Mouse (Mus musculus): ENCODE measurements around the gene Epn3. TPM values are rescaled to one million over a fixed set of nuclear protein-coding genes. Genes with fewer than 3 reads are reported as not detected.

Gene Epn3
- polyA plus RNA-seq, 1 experiment from 2014 or later = 1.1 TPM

- Histone ChIP-seq H3K27me3 (replicated peaks) (no peaks in the 10 kb centered on the region), H3K4me3 (replicated peaks) (no peak overlapping the region), H3K27ac (replicated peaks) (no peak overlapping the region), H3K9ac (replicated peaks) (no peak overlapping the region), H3K4me2 (no peak overlapping the region), H3K4me1 (no peaks in the 10 kb centered on the region; the same call in 1 of the 2 replicates), H3K36me3 (no peaks in the 10 kb centered on the region), H3K9me3 (replicated peaks) (no peaks in the 10 kb centered on the region)
- ATAC-seq (ENCODE audit: low FRiP score) = no peak
- WGBS = 83% methylated on average over 8 of the region's 8 CpGs
Observed at GRCm38 (mm10) chr11:94533171-94533570, 33.4 kb upstream of the Epn3 start.

- Histone ChIP-seq H3K4me3 (replicated peaks) (no peak overlapping the region), H3K36me3 (no peaks in the 10 kb centered on the region), H3K9ac (replicated peaks) (no peak overlapping the region), H3K9me3 (replicated peaks) (no peaks in the 10 kb centered on the region), H3K27ac (replicated peaks) (no peak overlapping the region), H3K27me3 (replicated peaks) (no peaks in the 10 kb centered on the region), H3K4me1 (0 out of 2 replicates have a peak, but pooled peaks cover 8% of the 10 kb centered on the region), H3K4me2 (no peak overlapping the region)
- no peak for ATAC-seq (ENCODE audit: low FRiP score)
- 38% methylated on average over 3 of the region's 3 CpGs for WGBS
Observed at GRCm38 (mm10) chr11:94528879-94529278, 29.1 kb upstream of the Epn3 start.

- Histone ChIP-seq H3K27ac (replicated peaks) (no peak overlapping the region), H3K4me3 (replicated peaks) (no peak overlapping the region), H3K9ac (replicated peaks) (no peak overlapping the region), H3K9me3 (replicated peaks) (no peaks in the 10 kb centered on the region), H3K36me3 (no peaks in the 10 kb centered on the region), H3K4me2 (no peak overlapping the region), H3K27me3 (replicated peaks) (no peaks in the 10 kb centered on the region), H3K4me1 (peaks cover 14% of the 10 kb centered on the region; the same call in 1 of the 2 replicates)
- WGBS = 50% methylated on average over 9 of the region's 9 CpGs
- ATAC-seq (ENCODE audit: low FRiP score) = no peak
Observed at GRCm38 (mm10) chr11:94526171-94526879, 26.6 kb upstream of the Epn3 start.

GRCm38 (mm10) chr11:94521219-94521843 lies 21.6 kb upstream of the Epn3 start, which contains the start of gene Mycbpap:
TSS of gene Mycbpap (minus strand) at chr11:94521742.
- H3K27ac ChIP-seq (replicated peaks) = 0 out of 2 replicates have a peak within 1 kb of the TSS, but pooled peaks have one; percentile 33
- no peaks in the 10 kb centered on the region for H3K36me3 ChIP-seq
- peak; percentile 68 for ATAC-seq (ENCODE audit: low FRiP score)
- WGBS = 1% methylated on average over 42 of the region's 42 CpGs
- peak within 1 kb of the TSS; percentile 57 for H3K9ac ChIP-seq (replicated peaks)
- H3K4me2 ChIP-seq = peak within 1 kb of the TSS; percentile 91
- peak within 1 kb of the TSS; percentile 52 for H3K4me3 ChIP-seq (replicated peaks)
- peaks cover 20% of the 10 kb centered on the region for H3K4me1 ChIP-seq
- H3K9me3 ChIP-seq (replicated peaks) = no peaks in the 10 kb centered on the region
- no peaks in the 10 kb centered on the region for H3K27me3 ChIP-seq (replicated peaks)

- H3K27ac ChIP-seq (replicated peaks) = no peak overlapping the region
- H3K4me1 ChIP-seq = no peaks in the 10 kb centered on the region
- H3K4me3 ChIP-seq (replicated peaks) = no peak overlapping the region
- no peaks in the 10 kb centered on the region for H3K27me3 ChIP-seq (replicated peaks)
- no peaks in the 10 kb centered on the region for H3K36me3 ChIP-seq
- H3K9ac ChIP-seq (replicated peaks) = no peak overlapping the region
- no peak overlapping the region for H3K4me2 ChIP-seq
- WGBS = 69% methylated on average over 9 of the region's 9 CpGs
- H3K9me3 ChIP-seq (replicated peaks) = 0 out of 2 replicates have a peak, but pooled peaks cover 5% of the 10 kb centered on the region
- no peak for ATAC-seq (ENCODE audit: low FRiP score)
Observed at GRCm38 (mm10) chr11:94513452-94513851, 13.7 kb upstream of the Epn3 start.

DNA sequence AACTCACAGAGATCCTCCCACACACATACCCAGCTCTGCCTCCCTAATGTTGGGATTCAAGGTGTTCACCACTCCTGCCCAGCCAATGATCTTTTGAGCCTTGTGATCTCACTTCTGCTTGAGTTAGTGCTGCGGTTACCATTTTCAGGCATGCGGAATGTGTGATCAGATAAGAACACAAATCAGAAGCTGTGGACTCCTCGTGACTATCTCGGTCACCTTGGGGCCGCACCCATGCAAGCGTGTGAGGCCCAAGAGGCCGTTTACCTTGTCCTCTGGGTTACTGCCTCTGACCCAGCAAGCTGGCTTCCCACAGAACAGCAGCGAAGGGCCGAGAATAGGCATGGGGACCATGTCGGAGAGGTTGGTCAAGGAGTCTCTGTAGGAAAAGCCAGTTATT lies 9.2 kb upstream of the Epn3 start:
- H3K36me3 ChIP-seq = no peaks in the 10 kb centered on the region
- WGBS = 91% methylated on average over 10 of the region's 10 CpGs
- H3K27me3 ChIP-seq (replicated peaks) = no peaks in the 10 kb centered on the region
- no peak for ATAC-seq (ENCODE audit: low FRiP score)
- no peak overlapping the region for H3K4me2 ChIP-seq
- H3K9me3 ChIP-seq (replicated peaks) = 0 out of 2 replicates have a peak, but pooled peaks cover 5% of the 10 kb centered on the region
- no peak overlapping the region for H3K27ac ChIP-seq (replicated peaks)
- no peak overlapping the region for H3K4me3 ChIP-seq (replicated peaks)
- H3K4me1 ChIP-seq = no peaks in the 10 kb centered on the region
- no peak overlapping the region for H3K9ac ChIP-seq (replicated peaks)

GRCm38 (mm10) chr11:94501482-94501881 lies 1.7 kb upstream of the Epn3 start:
- no peak overlapping the region for H3K4me2 ChIP-seq
- WGBS = 93% methylated on average over 8 of the region's 8 CpGs
- no peak for ATAC-seq (ENCODE audit: low FRiP score)
- no peaks in the 10 kb centered on the region for H3K36me3 ChIP-seq
- H3K9ac ChIP-seq (replicated peaks) = no peak overlapping the region
- no peaks in the 10 kb centered on the region for H3K9me3 ChIP-seq (replicated peaks)
- no peak overlapping the region for H3K27ac ChIP-seq (replicated peaks)
- peaks cover 16% of the 10 kb centered on the region; the same call in 1 of the 2 replicates for H3K27me3 ChIP-seq (replicated peaks)
- no peak overlapping the region for H3K4me3 ChIP-seq (replicated peaks)
- H3K4me1 ChIP-seq = peaks cover 27% of the 10 kb centered on the region

- ATAC-seq (ENCODE audit: low FRiP score) = no peak
- peaks cover 27% of the 10 kb centered on the region for H3K4me1 ChIP-seq
- H3K36me3 ChIP-seq = no peaks in the 10 kb centered on the region
- H3K27me3 ChIP-seq (replicated peaks) = peaks cover 16% of the 10 kb centered on the region; the same call in 1 of the 2 replicates
- 28% methylated on average over 8 of the region's 8 CpGs for WGBS
- H3K9me3 ChIP-seq (replicated peaks) = no peaks in the 10 kb centered on the region
- H3K27ac ChIP-seq (replicated peaks) = no peak overlapping the region
- H3K9ac ChIP-seq (replicated peaks) = no peak overlapping the region
- peak overlapping the region; percentile 63; the same call in 1 of the 2 replicates for H3K4me2 ChIP-seq
- H3K4me3 ChIP-seq (replicated peaks) = no peak overlapping the region
Observed at GRCm38 (mm10) chr11:94500362-94500761, 588 bp upstream of the Epn3 start.

DNA sequence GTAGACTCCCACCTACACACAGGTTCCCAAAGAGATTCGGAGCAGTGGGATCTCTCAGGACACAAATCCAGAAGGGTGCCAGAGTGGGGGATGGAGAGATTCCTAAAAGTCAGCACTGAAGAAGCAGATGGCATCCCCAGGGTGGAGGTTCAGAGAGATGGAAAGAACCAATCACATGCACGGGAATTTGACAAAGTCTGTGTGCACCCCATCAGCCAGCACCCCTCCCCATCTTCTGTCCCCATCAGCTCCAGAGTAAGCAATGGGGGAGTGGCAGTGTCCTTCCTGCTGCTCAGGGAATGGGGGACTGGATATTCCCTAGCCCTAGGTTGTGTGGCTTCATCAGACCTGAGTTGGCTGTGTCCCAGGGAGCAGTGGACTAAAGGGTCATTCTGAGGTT lies 739 bp downstream of the Epn3 start:
- Histone ChIP-seq H3K27me3 (replicated peaks) (peaks cover 16% of the 10 kb centered on the region; the same call in 1 of the 2 replicates), H3K36me3 (no peaks in the 10 kb centered on the region), H3K4me1 (peaks cover 27% of the 10 kb centered on the region), H3K4me2 (peak overlapping the region; percentile 63), H3K9me3 (replicated peaks) (no peaks in the 10 kb centered on the region), H3K27ac (replicated peaks) (no peak overlapping the region), H3K4me3 (replicated peaks) (peak overlapping the region; percentile 30; the same call in 1 of the 2 replicates), H3K9ac (replicated peaks) (no peak overlapping the region)
- peak; percentile 56; the same call in 1 of the 2 replicates for ATAC-seq (ENCODE audit: low FRiP score)
- 16% methylated on average over 2 of the region's 2 CpGs for WGBS

DNA sequence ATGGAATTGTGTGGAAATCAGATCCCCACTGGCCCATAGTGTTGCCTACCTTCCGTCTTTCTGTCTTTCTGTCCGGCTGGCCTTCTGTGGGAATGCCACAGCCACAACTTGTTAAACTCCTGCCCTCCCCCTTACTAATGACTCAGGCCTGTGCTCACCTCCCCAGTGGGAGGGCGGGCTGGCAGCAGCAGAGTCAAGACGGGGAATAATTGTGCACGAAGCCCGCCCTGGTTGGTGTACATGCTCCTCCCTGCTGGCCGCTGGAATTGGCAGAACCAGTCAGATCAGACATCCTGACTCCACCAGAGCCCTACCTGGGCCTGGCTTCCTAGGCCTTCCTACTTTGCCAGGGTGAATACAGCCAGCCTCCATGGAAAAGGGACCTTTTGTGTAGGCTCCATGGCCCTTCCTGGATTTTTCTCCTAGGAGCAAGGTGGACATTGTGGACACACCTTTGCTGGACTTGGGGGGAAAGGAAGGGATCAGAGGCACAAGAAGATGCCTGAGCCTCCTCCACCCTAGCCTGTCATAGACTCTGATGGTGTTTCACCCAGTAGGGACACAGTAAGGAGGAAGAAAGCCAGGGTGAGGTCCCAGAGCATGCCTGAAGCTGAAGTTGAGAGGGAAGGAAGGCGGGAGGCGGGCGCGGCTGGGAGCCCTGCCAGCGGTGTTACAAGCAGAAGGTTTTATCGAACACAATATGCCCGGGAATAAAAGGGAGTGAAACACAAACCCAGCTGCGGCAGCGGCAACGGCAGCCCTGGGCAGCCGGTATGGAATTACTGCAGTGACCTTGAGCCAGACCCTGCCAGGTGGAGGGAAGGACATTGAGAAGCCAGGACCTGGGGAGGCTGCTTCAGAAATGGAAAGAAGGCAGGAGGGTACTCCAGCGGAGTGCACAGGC lies 1.4 kb downstream of the Epn3 start:
- ATAC-seq (ENCODE audit: low FRiP score) = no peak
- 20% methylated on average over 19 of the region's 19 CpGs for WGBS
- H3K27ac ChIP-seq (replicated peaks) = 0 out of 2 replicates have a peak overlapping the region, but pooled peaks have one; percentile 20
- peaks cover 16% of the 10 kb centered on the region; the same call in 1 of the 2 replicates for H3K27me3 ChIP-seq (replicated peaks)
- peak overlapping the region; percentile 63 for H3K4me2 ChIP-seq
- H3K4me3 ChIP-seq (replicated peaks) = no peak overlapping the region; the same call in 1 of the 2 replicates
- no peak overlapping the region for H3K9ac ChIP-seq (replicated peaks)
- H3K4me1 ChIP-seq = peaks cover 27% of the 10 kb centered on the region
- H3K9me3 ChIP-seq (replicated peaks) = no peaks in the 10 kb centered on the region
- H3K36me3 ChIP-seq = no peaks in the 10 kb centered on the region

- Histone ChIP-seq H3K4me1 (peaks cover 40% of the 10 kb centered on the region), H3K4me3 (replicated peaks) (no peak overlapping the region), H3K27ac (replicated peaks) (no peak overlapping the region), H3K4me2 (no peak overlapping the region), H3K9me3 (replicated peaks) (no peaks in the 10 kb centered on the region), H3K9ac (replicated peaks) (no peak overlapping the region), H3K36me3 (no peaks in the 10 kb centered on the region), H3K27me3 (replicated peaks) (peaks cover 22% of the 10 kb centered on the region)
- no peak for ATAC-seq (ENCODE audit: low FRiP score)
- 81% methylated on average over 3 of the region's 3 CpGs for WGBS
Observed at GRCm38 (mm10) chr11:94495415-94495814, 4.4 kb downstream of the Epn3 start.
